Mouse (Mus musculus) midbrain, embryonic 14.5 days (tissue): ENCODE measurements around the gene Rbfox2. TPM values are rescaled to one million over a fixed set of nuclear protein-coding genes. Genes with fewer than 3 reads are reported as not detected.
"Not testable (repeated sequence)": the region's sequence is repeated elsewhere in the genome, so short reads cannot be mapped to it uniquely, and the experiment has no call there.

Experiments
- ATAC-seq: fragments of 200-750 bp; cut with Nextera tagmentation; 2 replicates; pipeline ENCODE4 v1.8.0; 2017; ENCODE audit warnings: moderate number of reproducible peaks, moderate library complexity; ENCODE audit not compliant: low FRiP score, low TSS enrichment
- DNase-seq: peaks from one replicate; pipeline ENCODE4 v3.0.0-alpha.2; 2015
- H3K27ac ChIP-seq: fragments of 300-500 bp; sonication (generic); replicated peaks from 2 replicates; pipeline ENCODE4 v1.5.1; 2014; ENCODE audit warnings: mild to moderate bottlenecking, low read depth, low read length, moderate library complexity
- H3K27me3 ChIP-seq: fragments of 300-500 bp; sonication (generic); 2 replicates; pipeline ENCODE4 v1.6.1; 2014; ENCODE audit warnings: low read length, control low read depth, mixed read lengths; ENCODE audit not compliant: control insufficient read depth, insufficient read depth
- H3K36me3 ChIP-seq: fragments of 300-500 bp; sonication (generic); 2 replicates; pipeline ENCODE4 v1.6.1; 2014; ENCODE audit warnings: low read length, control low read depth; ENCODE audit not compliant: control insufficient read depth, insufficient read depth
- H3K4me1 ChIP-seq: fragments of 300-500 bp; sonication (generic); 2 replicates; pipeline ENCODE4 v1.6.1; 2014; ENCODE audit warnings: mild to moderate bottlenecking, antibody characterized with exemption, low read length, control low read depth; ENCODE audit not compliant: control insufficient read depth, insufficient read depth
- H3K4me2 ChIP-seq: fragments of 300-500 bp; sonication (generic); 2 replicates; pipeline ENCODE4 v1.6.1; 2014; ENCODE audit warnings: mild to moderate bottlenecking, low read length, moderate library complexity
- H3K4me3 ChIP-seq: fragments of 300-500 bp; sonication (generic); replicated peaks from 2 replicates; pipeline ENCODE4 v1.5.1; 2014; ENCODE audit warnings: low read depth, low read length
- H3K9ac ChIP-seq: fragments of 300-500 bp; sonication (generic); replicated peaks from 2 replicates; pipeline ENCODE4 v1.6.1; 2014; ENCODE audit warnings: mild to moderate bottlenecking, low read length, moderate library complexity
- H3K9me3 ChIP-seq: fragments of 300-500 bp; sonication (generic); 2 replicates; pipeline ENCODE4 v1.6.1; 2016; ENCODE audit warnings: low read length, control low read depth, mixed read lengths; ENCODE audit not compliant: control insufficient read depth
- WGBS: fragments of 180-500 bp; shearing (Covaris S2); extraction: QIAGEN DNeasy Blood & Tissue Kit; methylation state at CpG from one replicate; pipeline ENCODE4 v1.1.7; 2014; 5-methylcytosine and 5-hydroxymethylcytosine counted together
- polyA plus RNA-seq: library from polyadenylated mRNA; unstranded; fragments of >200 nt; fragmentation: Nextera tagmentation; extraction: Ambion mirVana; gene quantifications from 2 replicates; pipeline ENCODE4 v1.2.1, GENCODE M21; 2014

Gene Rbfox2
- polyA plus RNA-seq, 1 experiment from 2014 or later = 195 TPM

DNA sequence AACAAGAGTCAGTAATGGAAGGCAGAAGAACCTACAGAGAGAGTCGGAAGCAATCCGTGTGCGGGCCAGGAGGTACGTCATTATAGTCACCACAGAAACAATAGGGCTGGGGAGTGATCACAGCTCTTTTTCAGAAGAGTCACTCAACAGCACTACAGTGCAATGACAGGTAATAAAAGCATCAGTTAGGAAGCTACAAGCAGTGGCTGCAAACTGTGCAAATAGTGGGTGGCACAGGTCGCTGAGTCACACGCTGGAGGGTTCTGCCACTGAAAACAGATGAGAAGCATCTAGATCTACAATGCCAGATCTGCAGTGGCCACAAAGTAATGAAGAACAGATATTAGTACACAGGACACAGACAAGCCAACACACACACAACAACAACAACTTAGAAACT, 32.9 kb downstream of the Rbfox2 start:
- no peak overlapping the region for H3K27ac ChIP-seq
- H3K4me2 ChIP-seq = no peak overlapping the region
- H3K9ac ChIP-seq = no peak overlapping the region
- no peak for ATAC-seq
- no peak overlapping the region for H3K4me3 ChIP-seq
- no peak for DNase-seq
- no peaks in the 10 kb centered on the region for H3K9me3 ChIP-seq
- H3K36me3 ChIP-seq = no peaks in the 10 kb centered on the region
- H3K4me1 ChIP-seq = peaks cover 6% of the 10 kb centered on the region; the same call in 1 of the 2 replicates
- H3K27me3 ChIP-seq = no peaks in the 10 kb centered on the region
- 91% methylated on average over 6 of the region's 6 CpGs for WGBS

DNA sequence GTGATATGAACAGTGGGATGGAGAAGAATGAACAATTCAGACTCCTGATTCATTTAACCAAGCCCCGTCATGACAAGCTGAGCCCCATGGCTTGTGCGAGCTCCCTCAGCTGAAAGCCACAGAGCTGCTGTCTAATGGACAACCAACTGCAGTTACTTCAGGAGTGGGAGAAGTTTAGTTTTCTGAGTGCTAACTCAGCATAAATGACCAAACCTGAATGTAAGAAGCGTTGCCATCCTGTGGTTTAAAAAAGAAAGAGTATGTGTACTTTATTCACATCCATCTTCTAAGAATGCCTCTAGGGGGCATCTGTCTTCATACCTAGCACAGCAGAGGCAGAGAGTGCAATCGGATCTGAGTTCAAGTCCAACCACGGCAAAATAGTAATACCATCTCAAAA, 35.5 kb downstream of the Rbfox2 start:
- no peak overlapping the region for H3K4me2 ChIP-seq
- no peak for ATAC-seq
- H3K9me3 ChIP-seq = no peaks in the 10 kb centered on the region
- H3K27me3 ChIP-seq = no peaks in the 10 kb centered on the region
- no peaks in the 10 kb centered on the region for H3K36me3 ChIP-seq
- no peak overlapping the region for H3K9ac ChIP-seq
- DNase-seq = no peak
- peaks cover 6% of the 10 kb centered on the region; the same call in 1 of the 2 replicates for H3K4me1 ChIP-seq
- 94% methylated on average over 5 of the region's 5 CpGs for WGBS
- H3K4me3 ChIP-seq = no peak overlapping the region
- no peak overlapping the region for H3K27ac ChIP-seq

DNA sequence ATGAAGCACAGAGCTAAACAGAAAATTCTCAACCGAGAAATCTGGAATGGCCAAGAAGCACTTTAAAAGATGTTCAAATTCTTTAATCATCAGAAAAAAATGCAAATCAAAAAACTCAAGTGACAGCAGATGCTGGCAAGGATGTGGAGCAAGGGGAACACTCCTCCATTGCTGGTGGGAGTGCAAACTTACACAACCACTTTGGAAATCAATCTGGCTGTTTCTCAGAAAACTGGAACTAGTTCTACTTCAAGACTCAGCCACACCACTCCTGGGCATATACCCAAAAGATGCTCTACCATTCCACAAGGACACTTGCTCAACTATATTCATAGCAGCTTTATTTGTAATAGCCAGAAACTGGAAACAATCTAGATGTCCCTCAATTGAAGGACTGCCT, 37.3 kb downstream of the Rbfox2 start:
- not testable (repeated sequence) for H3K27me3 ChIP-seq, ATAC-seq, H3K4me1 ChIP-seq, H3K4me2 ChIP-seq, DNase-seq, H3K36me3 ChIP-seq, H3K9ac ChIP-seq, H3K27ac ChIP-seq, H3K9me3 ChIP-seq, H3K4me3 ChIP-seq
- WGBS = 98% methylated on average over 1 of the region's 1 CpGs

DNA sequence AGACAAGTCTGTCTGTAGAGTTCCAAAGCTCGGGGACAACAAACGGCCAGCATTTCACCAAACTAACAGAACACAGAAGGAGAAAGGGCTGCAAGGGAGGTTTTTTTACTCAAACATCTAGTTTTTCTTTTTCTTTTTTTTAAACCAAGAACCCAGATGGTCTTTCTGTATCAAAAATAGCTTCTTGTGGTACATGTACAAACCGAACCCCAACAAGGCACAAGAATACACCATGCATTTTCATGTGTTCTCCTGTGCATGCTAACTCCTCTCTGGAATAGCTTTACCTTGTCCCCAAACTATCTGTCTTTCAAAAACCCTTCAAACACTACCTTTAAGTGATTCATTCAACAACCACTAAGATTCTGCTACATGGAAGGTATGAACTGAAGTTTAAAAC, 38.4 kb downstream of the Rbfox2 start:
- 91% methylated on average over 3 of the region's 3 CpGs for WGBS
- no peak overlapping the region for H3K4me3 ChIP-seq
- H3K4me1 ChIP-seq = peaks cover 6% of the 10 kb centered on the region; the same call in 1 of the 2 replicates
- DNase-seq = no peak
- no peaks in the 10 kb centered on the region for H3K27me3 ChIP-seq
- no peaks in the 10 kb centered on the region for H3K9me3 ChIP-seq
- ATAC-seq = no peak
- no peak overlapping the region for H3K9ac ChIP-seq
- no peak overlapping the region for H3K4me2 ChIP-seq
- no peak overlapping the region for H3K27ac ChIP-seq
- no peaks in the 10 kb centered on the region for H3K36me3 ChIP-seq

DNA sequence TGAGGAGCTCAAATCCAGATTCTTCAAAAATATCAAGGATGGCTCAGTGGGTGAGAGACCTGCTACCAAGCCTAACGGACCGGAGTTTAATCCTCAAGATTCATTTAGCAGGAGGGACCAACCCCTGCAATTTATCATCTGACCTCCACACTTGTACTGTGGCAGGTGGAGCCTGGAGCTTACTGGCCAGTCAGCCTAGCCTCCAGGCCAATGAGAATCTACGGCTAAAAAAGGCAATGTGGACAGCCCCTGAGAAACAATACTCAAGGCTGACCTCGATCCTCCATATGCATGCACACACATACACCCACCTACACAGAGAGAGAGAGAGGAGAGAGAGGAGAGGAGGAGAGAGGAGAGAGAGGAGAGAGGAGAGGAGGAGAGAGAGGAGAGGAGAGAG, 41.5 kb downstream of the Rbfox2 start:
- DNase-seq (no peak), ATAC-seq (no peak)
- H3K4me3 ChIP-seq = no peak overlapping the region
- no peaks in the 10 kb centered on the region for H3K9me3 ChIP-seq
- H3K27me3 ChIP-seq = no peaks in the 10 kb centered on the region
- H3K4me2 ChIP-seq = no peak overlapping the region
- H3K36me3 ChIP-seq = no peaks in the 10 kb centered on the region
- no peak overlapping the region for H3K27ac ChIP-seq
- WGBS = 38% methylated on average over 4 of the region's 4 CpGs
- no peak overlapping the region for H3K9ac ChIP-seq
- no peaks in the 10 kb centered on the region for H3K4me1 ChIP-seq

DNA sequence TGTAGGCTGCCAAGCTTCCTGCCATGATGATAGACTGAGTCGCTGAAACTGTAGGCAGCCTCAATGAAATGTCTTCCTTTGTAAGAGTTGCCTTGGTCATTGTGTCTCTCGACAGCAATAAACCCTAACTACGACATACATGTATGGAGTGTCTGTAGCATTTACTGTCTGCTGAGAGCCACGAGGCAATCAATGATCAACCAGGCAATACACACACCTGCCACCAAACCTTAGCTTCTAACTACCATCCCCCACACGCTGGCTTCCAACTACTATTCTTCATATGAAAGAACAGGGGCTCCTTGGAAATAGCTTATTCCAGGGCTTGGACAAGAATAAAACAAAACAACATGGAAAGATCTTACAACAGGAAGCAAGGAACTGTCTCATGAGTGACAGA, 42.5 kb downstream of the Rbfox2 start:
- no peak overlapping the region for H3K4me3 ChIP-seq
- 93% methylated on average over 5 of the region's 5 CpGs for WGBS

DNA sequence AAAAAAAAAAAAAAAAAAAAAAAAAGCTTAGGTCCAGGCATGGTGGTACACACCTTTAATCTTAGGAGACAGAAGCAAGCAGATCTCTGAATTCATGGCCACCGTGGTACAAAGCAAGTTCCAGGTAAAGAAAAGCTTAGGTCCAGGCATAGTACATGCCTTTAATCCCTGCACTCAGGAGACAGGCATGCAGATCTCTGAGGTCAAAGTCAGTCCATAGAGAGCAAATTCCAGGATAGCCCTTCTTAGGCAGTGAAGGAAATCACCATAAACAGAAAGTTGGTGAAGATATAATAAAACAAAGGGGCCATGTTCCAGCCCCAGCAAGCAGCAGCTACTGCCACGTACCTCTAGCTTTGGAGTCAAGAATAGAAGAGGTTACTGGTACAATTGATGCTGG, 44.0 kb downstream of the Rbfox2 start:
- Histone ChIP-seq H3K9me3 (no peaks in the 10 kb centered on the region), H3K36me3 (no peaks in the 10 kb centered on the region), H3K9ac (no peak overlapping the region), H3K27ac (no peak overlapping the region), H3K4me1 (peaks cover 9% of the 10 kb centered on the region), H3K27me3 (no peaks in the 10 kb centered on the region), H3K4me2 (no peak overlapping the region), H3K4me3 (no peak overlapping the region)
- ATAC-seq = no peak
- 93% methylated on average over 2 of the region's 2 CpGs for WGBS
- DNase-seq = no peak

More for the DNA sequence above, 42.5 kb downstream of the Rbfox2 start:
- Histone ChIP-seq H3K9ac (no peak overlapping the region), H3K27ac (no peak overlapping the region), H3K4me1 (no peaks in the 10 kb centered on the region), H3K9me3 (no peaks in the 10 kb centered on the region), H3K27me3 (no peaks in the 10 kb centered on the region), H3K4me2 (no peak overlapping the region), H3K36me3 (no peaks in the 10 kb centered on the region)
- ATAC-seq (no peak), DNase-seq (no peak)

DNA sequence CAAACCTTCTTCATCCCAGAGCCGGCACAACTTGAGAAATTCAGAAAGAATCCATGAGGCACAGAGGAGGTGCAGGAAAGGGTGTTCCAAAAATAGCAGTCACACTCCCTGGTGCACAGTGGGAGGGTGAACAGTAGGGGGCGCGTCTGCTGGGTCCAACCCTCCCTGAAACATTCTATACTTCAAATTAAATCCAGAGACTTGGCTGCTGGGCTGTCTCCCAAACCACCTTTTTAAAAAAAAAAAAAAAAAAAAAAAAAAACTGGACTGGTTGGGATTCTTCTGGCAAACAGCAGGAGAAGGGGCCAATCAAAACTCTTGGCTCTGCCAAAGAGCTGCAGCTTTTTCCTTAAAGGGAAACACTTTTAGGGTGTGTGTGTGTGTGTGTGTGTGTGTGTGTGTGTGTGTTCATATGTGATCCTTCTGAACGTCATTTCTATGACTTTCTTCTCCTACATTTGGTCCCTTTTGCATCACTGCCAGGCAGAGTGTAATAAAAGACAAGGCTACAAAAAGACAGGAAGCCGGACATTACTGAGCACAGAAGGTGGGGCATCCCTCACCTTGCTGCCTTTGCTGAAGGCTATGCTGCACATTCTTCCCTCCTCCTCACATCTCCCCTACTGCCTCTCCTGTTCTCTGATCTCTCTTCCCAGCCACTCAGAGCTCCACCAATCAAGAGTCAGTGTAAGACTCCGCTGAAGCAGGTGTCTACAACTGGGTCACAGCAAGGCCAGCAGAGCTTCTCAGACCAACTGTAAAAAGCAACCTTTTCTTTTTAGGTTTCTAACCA, 49.2 kb downstream of the Rbfox2 start:
- H3K27me3 ChIP-seq = no peaks in the 10 kb centered on the region
- no peak overlapping the region for H3K9ac ChIP-seq
- no peak overlapping the region for H3K4me2 ChIP-seq
- peak; percentile 35 for DNase-seq
- no peak for ATAC-seq
- H3K4me3 ChIP-seq = no peak overlapping the region
- H3K4me1 ChIP-seq = peaks cover 13% of the 10 kb centered on the region
- no peaks in the 10 kb centered on the region for H3K36me3 ChIP-seq
- no peaks in the 10 kb centered on the region for H3K9me3 ChIP-seq
- no peak overlapping the region for H3K27ac ChIP-seq
- 35% methylated on average over 6 of the region's 6 CpGs for WGBS

DNA sequence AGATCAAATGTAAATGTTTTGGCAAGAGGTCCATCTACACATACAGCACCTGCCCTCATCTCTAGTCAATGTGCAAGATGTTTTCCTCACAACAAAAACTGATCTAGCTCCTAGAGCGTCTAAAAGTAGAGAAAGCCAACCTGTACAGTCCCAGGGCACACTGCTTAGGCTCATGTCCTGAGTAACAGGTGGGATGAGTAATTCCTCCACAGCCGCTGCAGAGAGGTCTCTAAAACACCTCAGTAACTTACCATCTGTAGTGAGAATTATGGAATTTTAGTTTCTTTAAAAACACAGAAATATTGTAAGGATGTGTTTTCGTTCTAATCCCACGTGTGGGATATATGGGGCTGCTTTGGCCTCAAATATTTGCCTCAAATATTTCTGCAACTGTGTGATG, 50.0 kb downstream of the Rbfox2 start:
- Histone ChIP-seq H3K27ac (no peak overlapping the region), H3K27me3 (no peaks in the 10 kb centered on the region), H3K4me1 (peaks cover 13% of the 10 kb centered on the region), H3K36me3 (no peaks in the 10 kb centered on the region), H3K4me2 (no peak overlapping the region), H3K9me3 (no peaks in the 10 kb centered on the region), H3K9ac (no peak overlapping the region), H3K4me3 (no peak overlapping the region)
- WGBS = 93% methylated on average over 4 of the region's 4 CpGs
- ATAC-seq (no peak), DNase-seq (no peak)
